In genomic region chr11:100694926-100695325, GRCm38 (mm10) we compare ENCODE assay signal across 9 mouse cellular contexts. TPM values are rescaled to one million over a fixed set of nuclear protein-coding genes. Genes with fewer than 3 reads are reported as not detected.
DNase-seq lines count a peak whose midpoint lies in the region; ATAC-seq and TF ChIP-seq lines count a peak whose summit lies in the region.
"Had no signal": no experiment of that assay in that cellular context is flagged by ENCODE, and none has a peak within 500 bp of the region (broad histone marks: within the 10 kb centered on the region; RNA-seq: fewer than 3 reads in every experiment).

No protein-coding gene starts in this region.

- TF ChIP-seq POLR2A in bone marrow macrophage, adult 2 months (IDR thresholded peaks at IDR 0.05; ENCODE audit: borderline replicate concordance, low read depth, low read length), result no peak

- no peak overlapping the region for H3K27ac ChIP-seq in bone marrow macrophage, adult 2 months (ENCODE audit: insufficient read depth, low read depth, low read length)

- peak; percentile 63; the same call in 1 of the 2 replicates for TF ChIP-seq CTCF in bone marrow macrophage, adult 2 months (IDR thresholded peaks at IDR 0.05; ENCODE audit: low read depth, low read length)

- peaks cover 3% of the 10 kb centered on the region; the same call in 1 of the 2 replicates for H3K4me1 ChIP-seq in bone marrow macrophage, adult 2 months (ENCODE audit: control insufficient read depth, insufficient read depth, low read length)

- peak; percentile 96 for ATAC-seq in megakaryocyte progenitor cell, adult 5-6 weeks (replicated peaks; ENCODE audit: poor library complexity)

- DNase-seq in adrenal gland, adult (ENCODE audit: inconsistent age in 2 of 2, low spot score in 1 of 2), result peak; percentile 78 to 94
- DNase-seq in adrenal gland, adult 8-10 months, result no peak
- peak; percentile 66 for DNase-seq in 416B (ENCODE audit: low read depth)
- DNase-seq in gastrocnemius, adult 18-20 months (ENCODE audit: low spot score), result peak; percentile 86
- DNase-seq in kidney, postnatal 25 days, result peak; percentile 71 to 83
- peak; percentile 50 to 58 for DNase-seq in spleen, postnatal 36 days (ENCODE audit: low spot score in 2 of 2)

- no peak overlapping the region for H3K4me3 ChIP-seq in bone marrow macrophage, adult 2 months (ENCODE audit: insufficient read depth, low read length)

RNA-seq across cellular contexts. Expression of gene Zfp385c, which starts 2.7 kb away (rescaled TPM):
- 1 to 10 TPM in 1 of 4 experiments, under 1 TPM in 3; 0.29 to 3.4 (median 0.66) TPM for total RNA-seq in adrenal gland, adult 8-10 months (2022)
- not detected in 2 replicates for polyA plus RNA-seq in bone marrow macrophage, adult 2 months (2012; ENCODE audit: insufficient read depth, insufficient read length, missing spikeins)
- total RNA-seq in gastrocnemius, adult 18-20 months (2021), result under 1 TPM; 0.28 to 0.41 TPM
- not detected in 2 replicates for total RNA-seq in megakaryocyte progenitor cell, adult 5-6 weeks (2015)
- total RNA-seq in megakaryocyte progenitor cell, adult 5-6 weeks (2017), result not detected in 2 replicates

RNA-seq across cellular contexts. Expression of gene Dhx58, which starts 9.1 kb away (rescaled TPM):
- total RNA-seq in adrenal gland, adult 8-10 months (2022), result 100 to 1,000 TPM in 1 of 4 experiments, 10 to 100 TPM in 3; 56.4 to 143 (median 79.7) TPM
- polyA plus RNA-seq in bone marrow macrophage, adult 2 months (2012; ENCODE audit: insufficient read depth, insufficient read length, missing spikeins), result 58.8 and 58.9 TPM in 2 replicates
- total RNA-seq in gastrocnemius, adult 18-20 months (2021), result under 1 TPM; 0.16 to 0.21 TPM
- 10.4 and 11.1 TPM in 2 replicates for total RNA-seq in megakaryocyte progenitor cell, adult 5-6 weeks (2015)
- total RNA-seq in megakaryocyte progenitor cell, adult 5-6 weeks (2017), result 11.5 and 13.6 TPM in 2 replicates

RNA-seq across cellular contexts. Expression of gene Kat2a, which starts 17.3 kb away (rescaled TPM):
- 10 to 100 TPM; 43.3 to 57.7 (median 52.2) TPM for total RNA-seq in adrenal gland, adult 8-10 months (2022)
- polyA plus RNA-seq in bone marrow macrophage, adult 2 months (2012; ENCODE audit: insufficient read depth, insufficient read length, missing spikeins), result 18.8 and 18.9 TPM in 2 replicates
- total RNA-seq in gastrocnemius, adult 18-20 months (2021), result 10 to 100 TPM; 10.1 to 11.1 TPM
- 31.7 and 40.1 TPM in 2 replicates for total RNA-seq in megakaryocyte progenitor cell, adult 5-6 weeks (2015)
- 28.9 and 30.4 TPM in 2 replicates for total RNA-seq in megakaryocyte progenitor cell, adult 5-6 weeks (2017)

RNA-seq across cellular contexts. Expression of gene Hspb9, which starts 18.7 kb away (rescaled TPM):
- total RNA-seq in adrenal gland, adult 8-10 months (2022), result under 1 TPM in 1 of 4 experiments, not detected in 3; 0.59 TPM
- polyA plus RNA-seq in bone marrow macrophage, adult 2 months (2012; ENCODE audit: insufficient read depth, insufficient read length, missing spikeins), result not detected in 2 replicates
- not detected for total RNA-seq in gastrocnemius, adult 18-20 months (2021)
- not detected in 2 replicates for total RNA-seq in megakaryocyte progenitor cell, adult 5-6 weeks (2015)
- total RNA-seq in megakaryocyte progenitor cell, adult 5-6 weeks (2017), result 0.37 and 0.47 TPM in 2 replicates
- total RNA-seq: layer of hippocampus, adult 18-20 months had no signal

RNA-seq across cellular contexts. Expression of gene Rab5c, which starts 43.1 kb away (rescaled TPM):
- 100 to 1,000 TPM; 183 to 210 (median 190) TPM for total RNA-seq in adrenal gland, adult 8-10 months (2022)
- 269 and 300 TPM in 2 replicates for polyA plus RNA-seq in bone marrow macrophage, adult 2 months (2012; ENCODE audit: insufficient read depth, insufficient read length, missing spikeins)
- total RNA-seq in gastrocnemius, adult 18-20 months (2021), result 10 to 100 TPM; 40.3 to 42.7 TPM
- 129 and 135 TPM in 2 replicates for total RNA-seq in megakaryocyte progenitor cell, adult 5-6 weeks (2015)
- total RNA-seq in megakaryocyte progenitor cell, adult 5-6 weeks (2017), result 101 and 105 TPM in 2 replicates

Comparison
In these comparisons a context has a peak if more than half of its experiments do, and no peak if none do; other contexts are left out.
1. RNA of gene Dhx58, which starts 9.1 kb away (total RNA-seq): 56.4 to 143 TPM in adrenal gland, adult 8-10 months and 10.4 to 13.6 TPM in megakaryocyte progenitor cell, adult 5-6 weeks; 0.16 to 0.21 TPM in gastrocnemius, adult 18-20 months; every median in the first group is over 4 times any median in the second.